Mouse (Mus musculus): Measurements from ENCODE around the gene Gm5129. TPM values are rescaled to one million over a fixed set of nuclear protein-coding genes. Genes with fewer than 3 reads are reported as not detected.

Gene Gm5129
- total RNA-seq, 2 experiments from 2014 or later: not detected

GRCm38 (mm10) chr5:29725369-29725768, 10.4 kb downstream of the Gm5129 start:
- no peak for DNase-seq

GRCm38 (mm10) chr5:29721159-29721558, 14.6 kb downstream of the Gm5129 start:
- DNase-seq: no peak

- DNase-seq: no peak
Observed at GRCm38 (mm10) chr5:29712906-29713305, 22.8 kb downstream of the Gm5129 start.

- no peak for DNase-seq
Observed at GRCm38 (mm10) chr5:29711631-29712030, 24.1 kb downstream of the Gm5129 start.

GRCm38 (mm10) chr5:29708258-29708657, 27.5 kb downstream of the Gm5129 start:
- DNase-seq: no peak

GRCm38 (mm10) chr5:29707241-29707640, 28.5 kb downstream of the Gm5129 start:
- DNase-seq: no peak

- DNase-seq: no peak
Observed at GRCm38 (mm10) chr5:29699520-29700202, 36.1 kb downstream of the Gm5129 start.

- DNase-seq: no peak
Observed at GRCm38 (mm10) chr5:29698493-29698892, 37.2 kb downstream of the Gm5129 start.

GRCm38 (mm10) chr5:29688352-29688751, 47.4 kb downstream of the Gm5129 start:
- DNase-seq: no peak

GRCm38 (mm10) chr5:29687671-29688070, 48.1 kb downstream of the Gm5129 start:
- peak; percentile 54 for DNase-seq

Other genes with a start within 250 kb of the Gm5129 start
- gene Ube3c, start 166.7 kb downstream of the Gm5129 start, total RNA-seq (2021): 10 to 100 TPM; 43.1 to 48.6 TPM
- 100 to 1,000 TPM; 101 to 112 TPM for gene Dnajb6, start 248 bp downstream of the Gm5129 start, total RNA-seq (2021)

Data from adrenal gland, postnatal 10 days (tissue).